Mouse (Mus musculus) T-cell, adult 2 months (primary cell): Measurements from ENCODE around the gene Cdk7.
"Not testable (repeated sequence)": the region's sequence is repeated elsewhere in the genome, so short reads cannot be mapped to it uniquely, and the experiment has no call there.

Source experiments
- DNase-seq: peaks from one replicate; pipeline ENCODE4 v3.0.0; 2022; ENCODE audit warnings: low spot score

Cdk7 gene

DNA sequence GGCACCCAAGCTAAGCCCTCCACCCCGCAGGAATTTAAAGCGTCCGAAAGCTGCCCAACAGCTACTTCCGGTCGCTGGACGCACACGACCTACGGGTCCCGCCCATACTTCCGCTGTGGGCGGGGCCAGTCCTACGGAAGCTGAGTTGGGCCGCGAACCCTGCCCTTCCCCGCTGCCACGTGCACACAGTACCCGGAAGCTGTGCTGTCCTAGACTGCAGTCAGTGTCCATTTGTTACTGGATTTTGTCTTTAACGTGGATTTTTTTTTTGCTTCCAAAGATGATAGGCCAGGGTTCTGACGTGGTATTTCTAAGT, at the start of gene Cdk7:
Gene Cdk7, minus strand, starts transcription at position 79 of the 316 bp plus-strand sequence.
- peak; percentile 88 for DNase-seq

DNA sequence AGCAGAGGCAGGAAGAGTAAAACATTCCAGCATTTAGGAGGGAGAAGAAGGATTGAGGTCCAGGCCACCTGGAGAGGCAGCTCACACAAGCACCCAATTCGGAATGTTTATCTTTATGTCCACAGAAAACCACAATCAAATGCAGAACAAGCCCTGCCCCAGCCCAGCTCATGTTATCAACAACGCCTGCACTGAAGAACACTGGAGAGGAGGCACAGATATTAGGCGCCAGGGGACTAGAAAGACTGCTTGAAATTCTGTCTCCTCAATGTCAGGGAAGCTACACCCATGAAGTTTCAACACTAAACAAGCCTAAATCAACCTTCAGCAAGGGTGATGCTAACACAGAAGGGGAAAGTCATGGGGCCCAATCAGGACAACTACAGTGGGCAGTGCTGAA, 46.8 kb upstream of the Cdk7 start:
- DNase-seq, result no peak

GRCm38 (mm10) chr13:100776710-100777109, 46.0 kb upstream of the Cdk7 start:
- no peak for DNase-seq

DNA sequence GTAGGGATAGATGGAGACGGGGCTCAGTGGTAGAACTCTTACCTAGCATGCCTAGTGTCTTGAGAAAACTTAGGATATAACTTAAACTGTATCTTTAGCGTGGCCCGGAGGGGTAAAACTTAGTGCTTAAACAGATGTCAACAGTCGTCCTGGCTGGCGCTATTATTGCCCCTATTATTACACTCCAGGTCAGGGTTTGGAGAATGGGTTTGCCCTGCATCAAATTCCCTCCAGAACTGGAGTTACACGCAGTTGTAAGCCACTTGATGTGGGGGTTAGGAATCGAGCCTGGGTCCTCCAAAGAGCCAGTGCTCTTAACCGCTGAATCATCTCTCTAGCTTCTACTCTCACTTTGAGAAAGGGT, 45.3 kb upstream of the Cdk7 start:
- DNase-seq, result no peak

- DNase-seq, result peak; percentile 83
Observed at GRCm38 (mm10) chr13:100775252-100776055, 44.7 kb upstream of the Cdk7 start, which contains the start of gene Cenph. TSS of gene Cenph (minus strand) at chr13:100775899.

GRCm38 (mm10) chr13:100774704-100775103, 44.0 kb upstream of the Cdk7 start:
- no peak for DNase-seq

DNA sequence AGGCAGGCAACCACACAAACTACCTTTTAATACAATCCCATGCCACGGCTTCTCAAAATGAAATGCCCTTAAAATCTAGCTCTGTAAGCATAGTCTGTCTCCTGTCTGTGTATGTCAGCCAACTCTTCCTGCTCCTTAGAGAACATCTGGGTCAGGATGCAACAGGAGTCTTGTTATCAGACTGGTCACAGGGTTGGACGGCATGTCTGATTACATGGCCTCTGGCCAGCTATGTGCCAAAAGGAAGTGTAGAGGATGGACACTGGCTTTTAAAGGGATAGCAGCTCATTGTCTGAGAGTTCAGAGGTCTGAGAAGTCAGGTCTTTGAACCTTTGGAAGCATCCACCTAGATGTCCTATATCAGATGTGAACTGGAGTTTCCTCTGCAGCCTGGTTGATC, 24.6 kb upstream of the Cdk7 start:
- DNase-seq, result no peak

- no peak for DNase-seq
Observed at GRCm38 (mm10) chr13:100754186-100754585, 23.4 kb upstream of the Cdk7 start.

GRCm38 (mm10) chr13:100753011-100753410, 22.3 kb upstream of the Cdk7 start:
- DNase-seq, result no peak

GRCm38 (mm10) chr13:100752529-100752928, 21.8 kb upstream of the Cdk7 start:
- no peak for DNase-seq

- no peak for DNase-seq
Observed at GRCm38 (mm10) chr13:100751402-100751801, 20.7 kb upstream of the Cdk7 start.

DNA sequence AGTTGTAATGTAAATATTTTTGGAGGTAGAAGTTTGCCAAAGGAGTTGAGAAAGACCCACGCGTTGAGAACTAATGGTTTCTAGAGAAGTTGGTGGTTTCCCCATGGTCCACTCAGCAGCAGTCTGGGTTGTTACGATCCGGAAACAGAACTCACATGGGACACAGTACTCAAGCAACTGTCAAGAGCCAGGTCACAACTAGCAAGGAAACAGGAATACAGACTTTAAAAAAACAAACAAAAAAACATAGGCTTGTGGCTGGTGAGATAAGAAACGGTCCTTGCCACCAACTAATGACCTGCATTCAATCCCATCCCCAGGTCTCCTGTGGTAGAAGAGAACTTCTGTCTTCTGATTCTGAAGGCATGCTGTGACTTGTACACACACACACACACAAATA, 20.1 kb upstream of the Cdk7 start:
- no peak for DNase-seq

GRCm38 (mm10) chr13:100748638-100749037, 17.9 kb upstream of the Cdk7 start:
- no peak for DNase-seq

DNA sequence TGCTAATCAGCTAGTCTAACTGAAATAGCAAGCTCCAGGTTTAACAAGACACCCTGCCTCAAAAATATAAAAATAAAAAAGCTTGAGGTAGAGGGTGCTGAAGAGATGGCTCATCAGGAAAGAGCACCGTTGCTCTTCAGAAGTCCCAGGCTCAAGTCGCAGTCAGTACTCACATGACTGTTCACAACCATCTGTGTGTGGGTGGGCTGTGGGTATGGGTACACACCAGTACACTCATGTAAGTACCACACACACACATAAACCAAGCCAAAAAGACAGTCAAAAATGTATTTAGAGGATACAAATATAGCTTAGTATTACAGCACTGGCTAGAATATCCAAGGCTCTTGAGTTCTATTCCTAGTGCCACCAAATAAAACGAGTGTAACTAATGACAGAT, 15.4 kb upstream of the Cdk7 start:
- no peak for DNase-seq

DNA sequence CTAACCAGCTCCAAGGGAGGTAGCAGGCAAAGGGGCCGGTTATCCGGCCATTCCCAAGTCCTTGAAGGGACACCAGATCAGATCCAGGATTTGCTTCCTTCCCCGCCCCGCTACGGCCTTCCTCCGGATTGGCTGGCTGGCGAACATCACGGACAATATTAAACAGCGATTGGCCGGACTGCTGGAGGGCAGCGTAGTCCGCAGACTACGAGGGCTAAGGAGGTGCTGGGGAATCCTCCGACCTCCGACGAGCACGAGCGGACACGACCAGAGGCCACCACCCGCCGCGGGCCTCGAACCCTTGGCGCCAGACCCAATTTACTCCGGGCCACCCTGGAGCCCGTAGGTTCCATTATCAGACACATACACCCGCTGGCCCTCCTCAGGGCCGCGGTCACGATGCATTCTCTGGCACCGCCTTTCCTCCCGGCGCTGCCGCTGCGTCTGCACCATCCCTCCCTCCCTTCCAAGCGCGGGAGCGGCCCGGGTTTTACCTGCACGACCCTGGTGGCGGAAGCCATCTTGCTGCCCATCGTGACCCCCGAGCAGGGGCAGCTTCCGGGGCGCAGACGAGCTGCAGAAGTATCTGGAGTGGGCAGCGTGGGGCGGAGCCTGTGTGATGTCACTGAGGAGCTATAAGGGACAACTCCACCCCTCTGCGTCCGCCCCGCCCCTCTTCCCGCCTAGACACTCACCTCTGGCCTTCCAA, 13.5 kb upstream of the Cdk7 start, which contains the start of gene Mrps36:
Gene Mrps36, minus strand, starts transcription at position 624 of the 709 bp plus-strand sequence.
- DNase-seq, result peak; percentile 86

DNA sequence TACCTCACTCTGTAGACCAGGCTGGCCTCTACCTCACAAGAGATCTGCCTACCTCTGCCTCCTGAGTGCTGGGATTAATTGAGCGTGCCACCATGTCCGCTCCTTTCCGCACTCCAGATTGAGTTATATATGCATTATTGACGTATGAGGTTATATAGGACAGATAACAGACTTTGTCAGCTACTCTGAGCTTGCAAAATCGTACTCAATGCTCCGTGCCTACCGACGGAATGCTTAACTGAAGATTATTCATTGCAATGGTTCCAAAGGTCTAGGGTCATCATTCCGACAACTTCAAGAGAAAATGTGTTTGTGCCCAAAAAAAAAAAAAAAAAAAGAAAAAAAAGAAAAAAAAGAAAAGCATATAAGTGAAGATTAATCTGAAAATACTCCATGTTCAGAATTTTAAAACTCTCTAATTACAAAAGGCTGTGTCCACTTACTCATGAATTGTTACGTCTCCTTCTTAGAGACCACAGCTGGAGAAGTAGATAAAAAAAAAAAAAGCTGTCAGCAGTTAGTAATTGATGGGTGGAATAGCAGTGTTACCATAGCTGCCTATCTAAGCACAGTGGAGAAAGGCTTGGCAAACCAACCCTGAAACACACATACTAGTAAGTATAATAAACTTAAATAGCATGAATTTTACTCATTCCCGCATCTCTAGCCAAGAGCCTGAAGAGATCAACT, 12.8 kb upstream of the Cdk7 start:
- no peak for DNase-seq

DNA sequence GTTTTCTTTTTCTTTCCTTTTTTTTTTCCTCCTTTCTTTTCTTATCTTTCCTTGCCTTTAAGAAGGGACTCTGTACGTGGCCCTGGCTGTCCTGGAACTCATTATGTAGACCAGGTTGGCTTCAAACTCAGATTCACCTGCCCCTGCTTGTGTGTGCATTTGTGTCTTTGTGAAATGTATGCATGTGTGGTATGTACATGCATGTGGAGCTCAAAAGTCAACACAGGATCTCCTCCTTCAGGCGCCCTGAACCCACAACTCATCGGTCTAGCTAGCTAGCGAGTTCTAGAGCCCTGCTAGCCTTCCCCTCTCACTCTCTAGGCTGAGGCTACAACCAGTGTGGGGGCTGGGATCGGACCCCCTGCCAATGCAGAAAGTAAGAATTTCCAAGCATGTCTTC, 12.1 kb upstream of the Cdk7 start:
- DNase-seq, result no peak

- no peak for DNase-seq
Observed at GRCm38 (mm10) chr13:100732756-100733155, 2.0 kb upstream of the Cdk7 start.

DNA sequence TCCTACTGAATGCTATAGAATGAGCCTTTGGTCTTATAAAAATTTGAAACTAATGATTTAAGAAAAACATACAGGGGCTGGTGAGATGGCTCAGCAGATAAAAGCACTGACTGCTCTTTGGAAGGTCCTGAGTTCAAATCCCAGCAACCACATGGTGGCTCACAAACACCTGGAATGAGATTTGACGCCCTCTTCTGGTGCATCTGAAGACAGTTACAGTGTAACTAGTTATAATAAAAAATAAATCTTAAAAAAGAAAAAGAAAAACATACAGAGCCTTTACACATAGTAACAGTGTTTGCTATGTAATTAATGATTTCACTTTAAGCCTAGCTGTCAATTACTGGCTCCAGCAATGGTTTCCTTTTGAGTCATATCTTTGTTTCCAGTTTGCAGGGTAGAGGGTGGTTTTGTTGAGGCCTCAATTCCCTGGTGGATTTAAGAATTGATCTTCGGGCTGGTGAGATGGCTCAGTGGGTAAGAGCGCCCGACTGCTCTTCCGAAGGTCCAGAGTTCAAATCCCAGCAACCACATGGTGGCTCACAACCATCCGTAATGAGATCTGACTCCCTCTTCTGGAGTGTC, 815 bp upstream of the Cdk7 start:
- not testable (repeated sequence) for DNase-seq

GRCm38 (mm10) chr13:100730153-100730860, 432 bp downstream of the Cdk7 start:
- peak; percentile 6 for DNase-seq

DNA sequence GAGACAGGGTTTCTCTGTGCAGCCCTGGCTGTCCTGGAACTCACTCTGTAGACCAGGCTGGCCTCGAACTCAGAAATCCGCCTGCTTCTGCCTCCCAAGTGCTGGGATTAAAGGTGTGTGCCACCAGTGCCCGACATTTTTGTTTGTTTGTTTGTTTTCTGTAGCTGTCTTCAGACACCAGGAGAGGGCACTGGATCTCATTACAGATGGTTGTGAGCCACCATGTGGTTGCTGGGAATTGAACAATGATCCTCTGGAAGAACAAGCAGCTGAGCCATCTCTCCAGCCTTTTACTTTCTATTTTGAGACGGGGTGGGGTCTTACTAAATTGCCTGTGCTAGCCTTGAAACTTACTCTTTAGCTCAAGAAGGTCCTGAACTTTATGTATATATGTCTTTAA, 2.2 kb downstream of the Cdk7 start:
- DNase-seq, result not testable (repeated sequence)

GRCm38 (mm10) chr13:100728086-100728485, 2.7 kb downstream of the Cdk7 start:
- DNase-seq, result no peak
